ENCODE assay signal across 8 mouse cellular contexts in genomic region chr4:82504284-82505120, GRCm38 (mm10).
A peak's percentile ranks its signal among the peaks of the same experiment; 100 is the strongest.
DNase-seq lines count a peak whose midpoint lies in the region; ATAC-seq and TF ChIP-seq lines count a peak whose summit lies in the region.

No protein-coding gene starts in this region.

- peak overlapping the region; percentile 97; the same call in 1 of the 2 replicates for H3K27ac ChIP-seq in ES-E14 (ENCODE audit: insufficient read depth, low read depth, low read length, poor library complexity, severe bottlenecking)
- H3K27ac ChIP-seq in embryonic facial prominence, embryonic 10.5 days (replicated peaks), result peak overlapping the region; percentile 99
- H3K27ac ChIP-seq in heart, embryonic 15.5 days, result peak overlapping the region; percentile 99
- H3K27ac ChIP-seq in midbrain, embryonic 15.5 days, result peak overlapping the region; percentile 96

- ATAC-seq in heart, embryonic 15.5 days (replicated peaks; ENCODE audit: insufficient number of reproducible peaks, insufficient read depth, low FRiP score, low read depth), result no peak
- no peak for ATAC-seq in midbrain, embryonic 15.5 days (replicated peaks)

- peak overlapping the region; percentile 90 for H3K4me2 ChIP-seq in heart, embryonic 15.5 days
- peak overlapping the region; percentile 100 for H3K4me2 ChIP-seq in midbrain, embryonic 15.5 days

- H3K9ac ChIP-seq in ES-E14 (ENCODE audit: insufficient read depth, low read depth, low read length, poor library complexity, severe bottlenecking), result peak overlapping the region; percentile 88
- peak overlapping the region; percentile 99 for H3K9ac ChIP-seq in heart, embryonic 15.5 days
- peak overlapping the region; percentile 64 for H3K9ac ChIP-seq in midbrain, embryonic 15.5 days

- peaks cover 0 to 6% of the 10 kb centered on the region in 2 experiments; a peak in 3 of 4 replicates for H3K4me1 ChIP-seq in ES-E14 (ENCODE audit: control insufficient read depth in 2 of 2, insufficient read depth in 2 of 2, low read length in 2 of 2, poor library complexity in 1 of 2)
- peaks cover 50% of the 10 kb centered on the region for H3K4me1 ChIP-seq in embryonic facial prominence, embryonic 10.5 days
- H3K4me1 ChIP-seq in heart, embryonic 15.5 days (replicated peaks), result peaks cover 17% of the 10 kb centered on the region
- H3K4me1 ChIP-seq in midbrain, embryonic 15.5 days, result peaks cover 21% of the 10 kb centered on the region

- peak overlapping the region; percentile 91 to 92 for H3K4me3 ChIP-seq in ES-E14 (ENCODE audit: insufficient read depth in 1 of 2, low read depth in 1 of 2, low read length in 2 of 2, poor library complexity in 1 of 2, severe bottlenecking in 1 of 2)
- peak overlapping the region; percentile 95 for H3K4me3 ChIP-seq in embryonic facial prominence, embryonic 10.5 days
- peak overlapping the region; percentile 82 for H3K4me3 ChIP-seq in heart, embryonic 15.5 days
- H3K4me3 ChIP-seq in midbrain, embryonic 15.5 days, result peak overlapping the region; percentile 72

- peak; percentile 62 to 94 for DNase-seq in adrenal gland, adult (ENCODE audit: inconsistent age in 2 of 2, low spot score in 1 of 2)
- DNase-seq in adrenal gland, adult 8-10 months, result no peak
- peak; percentile 26 for DNase-seq in ES-E14 (ENCODE audit: low read depth, low spot score)
- DNase-seq in embryonic facial prominence, embryonic 10.5 days (ENCODE audit: low spot score), result peak; percentile 73
- peak; percentile 69 for DNase-seq in kidney, postnatal 10 days
- no peak for DNase-seq in thymus, adult 18-20 months

- H3K36me3 ChIP-seq in ES-E14 (ENCODE audit: control insufficient read depth, insufficient read depth, low read length, poor library complexity, severe bottlenecking), result no peaks in the 10 kb centered on the region
- no peaks in the 10 kb centered on the region for H3K36me3 ChIP-seq in embryonic facial prominence, embryonic 10.5 days (replicated peaks)
- H3K36me3 ChIP-seq in heart, embryonic 15.5 days, result no peaks in the 10 kb centered on the region
- H3K36me3 ChIP-seq in midbrain, embryonic 15.5 days (replicated peaks), result no peaks in the 10 kb centered on the region

- in situ Hi-C loops in ES-E14 (cut with MboI; ENCODE audit: low sequenced_read_pairs in 2 of 2, unreplicated experiment in 2 of 2), result no loop called here

- H3K27me3 ChIP-seq in embryonic facial prominence, embryonic 10.5 days (replicated peaks; ENCODE audit: low read depth, poor library complexity, severe bottlenecking), result peaks cover 37% of the 10 kb centered on the region
- no peaks in the 10 kb centered on the region for H3K27me3 ChIP-seq in heart, embryonic 15.5 days
- no peaks in the 10 kb centered on the region for H3K27me3 ChIP-seq in midbrain, embryonic 15.5 days (replicated peaks)

- under 1% methylated on average over 62 of the region's 62 CpGs for WGBS in embryonic facial prominence, embryonic 10.5 days
- under 1% methylated on average over 62 of the region's 62 CpGs for WGBS in heart, embryonic 15.5 days
- WGBS in midbrain, embryonic 15.5 days, result under 1% methylated on average over 62 of the region's 62 CpGs

- H3K9me3 ChIP-seq in ES-E14 (ENCODE audit: control insufficient read depth, insufficient read depth, low read depth, low read length), result no peaks in the 10 kb centered on the region
- no peaks in the 10 kb centered on the region for H3K9me3 ChIP-seq in embryonic facial prominence, embryonic 10.5 days
- H3K9me3 ChIP-seq in heart, embryonic 15.5 days (replicated peaks), result no peaks in the 10 kb centered on the region
- H3K9me3 ChIP-seq in midbrain, embryonic 15.5 days, result no peaks in the 10 kb centered on the region

TF ChIP-seq in ES-E14, 5 proteins besides CTCF, POLR2A, EP300 and RAD21:
- TF ChIP-seq MAFK (IDR thresholded peaks at IDR 0.05; ENCODE audit: insufficient read depth, low read depth, low read length), result no peak
- 0 out of 2 replicates have a peak, but pooled peaks have one; percentile 38 for TF ChIP-seq HCFC1 (IDR thresholded peaks at IDR 0.05; ENCODE audit: borderline replicate concordance, insufficient read depth, low read length)

Comparison
In these comparisons a context has a peak if more than half of its experiments do, and no peak if none do; other contexts are left out.
1. DNase-seq: peak in adrenal gland, adult (2 of 2), ES-E14 (single experiment), embryonic facial prominence, embryonic 10.5 days (single experiment) and kidney, postnatal 10 days (single experiment); none in adrenal gland, adult 8-10 months (single experiment) and thymus, adult 18-20 months (0 of 2).
2. Peak in every context shown above with its lines, with median percentiles within 50 percentile points of each other: H3K27ac ChIP-seq, H3K4me3 ChIP-seq and H3K9ac ChIP-seq.